Comparison of ENCODE assay signal across 27 mouse cellular contexts in genomic region chr1:21604003-21604402, GRCm38 (mm10).
DNase-seq lines count a peak whose midpoint lies in the region; ATAC-seq lines count a peak whose summit lies in the region.
"Had no signal": no experiment of that assay in that cellular context is flagged by ENCODE, and none has a peak within 500 bp of the region (broad histone marks: within the 10 kb centered on the region; RNA-seq: fewer than 3 reads in every experiment).

No protein-coding gene starts in this region.

- H3K4me3 ChIP-seq in intestine, embryonic 16.5 days (ENCODE audit: low read length): no peak overlapping the region
- H3K4me3 ChIP-seq in midbrain, embryonic 14.5 days (replicated peaks; ENCODE audit: low read depth, low read length): no peak overlapping the region
- H3K4me3 ChIP-seq: embryonic facial prominence, embryonic 13.5 days; embryonic facial prominence, embryonic 15.5 days; erythroblast, embryonic 14.5 days; forebrain, embryonic 10.5 days; forebrain, embryonic 12.5 days had no signal

- no peak overlapping the region for H3K4me2 ChIP-seq in intestine, embryonic 16.5 days (ENCODE audit: low read depth, low read length)
- no peak overlapping the region for H3K4me2 ChIP-seq in midbrain, embryonic 14.5 days (ENCODE audit: low read length)
- H3K4me2 ChIP-seq: embryonic facial prominence, embryonic 13.5 days; embryonic facial prominence, embryonic 15.5 days; forebrain, embryonic 12.5 days had no signal

- H3K36me3 ChIP-seq in intestine, embryonic 16.5 days (ENCODE audit: control insufficient read depth, insufficient read depth, low read length): no peaks in the 10 kb centered on the region
- no peaks in the 10 kb centered on the region for H3K36me3 ChIP-seq in midbrain, embryonic 14.5 days (ENCODE audit: control insufficient read depth, insufficient read depth, low read length)
- H3K36me3 ChIP-seq: embryonic facial prominence, embryonic 13.5 days; embryonic facial prominence, embryonic 15.5 days; forebrain, embryonic 10.5 days; forebrain, embryonic 12.5 days; G1E had no signal

- H3K9me3 ChIP-seq in intestine, embryonic 16.5 days (ENCODE audit: control insufficient read depth, low read length): no peaks in the 10 kb centered on the region
- no peaks in the 10 kb centered on the region for H3K9me3 ChIP-seq in midbrain, embryonic 14.5 days (ENCODE audit: control insufficient read depth, low read length)
- H3K9me3 ChIP-seq: embryonic facial prominence, embryonic 13.5 days; embryonic facial prominence, embryonic 15.5 days; forebrain, embryonic 10.5 days; forebrain, embryonic 12.5 days; G1E had no signal

- H3K9ac ChIP-seq in intestine, embryonic 16.5 days (ENCODE audit: low read depth, low read length): no peak overlapping the region
- no peak overlapping the region for H3K9ac ChIP-seq in midbrain, embryonic 14.5 days (replicated peaks; ENCODE audit: low read length)
- H3K9ac ChIP-seq: embryonic facial prominence, embryonic 13.5 days; embryonic facial prominence, embryonic 15.5 days; forebrain, embryonic 12.5 days had no signal

- peak; percentile 76 for ATAC-seq in CD4-positive, CD25-positive, alpha-beta regulatory T cell, adult 4 months
- peak; percentile 79 for ATAC-seq in activated CD4-positive, CD25-positive, alpha-beta regulatory T cell, adult 4 months
- peak; percentile 83 for ATAC-seq in inflammation-experienced regulatory T-cells, adult 6 months
- ATAC-seq in intestine, embryonic 16.5 days: no peak
- no peak for ATAC-seq in midbrain, embryonic 14.5 days (ENCODE audit: low FRiP score, low TSS enrichment)
- ATAC-seq: forebrain, embryonic 14.5 days; forebrain, embryonic 16.5 days; Patski had no signal

- 81% methylated on average over 4 of the region's 4 CpGs for WGBS in intestine, embryonic 16.5 days
- 86% methylated on average over 4 of the region's 4 CpGs for WGBS in midbrain, embryonic 14.5 days

- H3K4me1 ChIP-seq in intestine, embryonic 16.5 days (ENCODE audit: control insufficient read depth, insufficient read depth, low read length): no peaks in the 10 kb centered on the region
- no peaks in the 10 kb centered on the region for H3K4me1 ChIP-seq in midbrain, embryonic 14.5 days (ENCODE audit: control insufficient read depth, insufficient read depth, low read length)
- H3K4me1 ChIP-seq: embryonic facial prominence, embryonic 13.5 days; embryonic facial prominence, embryonic 15.5 days; forebrain, embryonic 10.5 days; forebrain, embryonic 12.5 days had no signal

- H3K27me3 ChIP-seq in intestine, embryonic 16.5 days (replicated peaks; ENCODE audit: control insufficient read depth, insufficient read depth, low read length): no peaks in the 10 kb centered on the region
- no peaks in the 10 kb centered on the region for H3K27me3 ChIP-seq in midbrain, embryonic 14.5 days (ENCODE audit: control insufficient read depth, insufficient read depth, low read length)
- H3K27me3 ChIP-seq: embryonic facial prominence, embryonic 13.5 days; embryonic facial prominence, embryonic 15.5 days; forebrain, embryonic 12.5 days; Patski had no signal

- DNase-seq in CD4-positive helper T cell, adult 2 months (ENCODE audit: low read depth, low spot score): peak; percentile 35
- no peak for DNase-seq in layer of hippocampus, adult 9-11 months
- no peak for DNase-seq in midbrain, embryonic 14.5 days
- DNase-seq: adrenal gland, adult 2 months; adrenal gland, postnatal 10 days; adrenal gland, postnatal 25 days; B cell, adult 2 months; cerebellum, adult 11 months; cerebellum, adult 18-20 months; cerebellum, adult 8-10 months; cerebellum, adult 9-11 months; cerebellum, postnatal 14 days; cerebellum, postnatal 36 days; embryo, embryonic 11 days had no signal

- H3K27ac ChIP-seq in intestine, embryonic 16.5 days (ENCODE audit: low read length): no peak overlapping the region
- H3K27ac ChIP-seq in midbrain, embryonic 14.5 days (replicated peaks; ENCODE audit: low read depth, low read length): no peak overlapping the region
- H3K27ac ChIP-seq: embryonic facial prominence, embryonic 13.5 days; embryonic facial prominence, embryonic 15.5 days; forebrain, embryonic 10.5 days; forebrain, embryonic 12.5 days had no signal

Comparison
In these comparisons a context has a peak if more than half of its experiments do, and no peak if none do; other contexts are left out.
1. ATAC-seq: peak in CD4-positive, CD25-positive, alpha-beta regulatory T cell, adult 4 months (single experiment), activated CD4-positive, CD25-positive, alpha-beta regulatory T cell, adult 4 months (single experiment) and inflammation-experienced regulatory T-cells, adult 6 months (single experiment); none in intestine, embryonic 16.5 days (single experiment) and midbrain, embryonic 14.5 days (single experiment).